Mouse (Mus musculus) lung, adult 18-20 months (tissue): ENCODE measurements around the gene Rxra.

Experiments
- DNase-seq, 2 experiments: peaks; one replicate each; pipeline ENCODE4 v3.0.0; 2022; ENCODE audit warnings: mixed read lengths in 2 of 2

Gene Rxra

DNA sequence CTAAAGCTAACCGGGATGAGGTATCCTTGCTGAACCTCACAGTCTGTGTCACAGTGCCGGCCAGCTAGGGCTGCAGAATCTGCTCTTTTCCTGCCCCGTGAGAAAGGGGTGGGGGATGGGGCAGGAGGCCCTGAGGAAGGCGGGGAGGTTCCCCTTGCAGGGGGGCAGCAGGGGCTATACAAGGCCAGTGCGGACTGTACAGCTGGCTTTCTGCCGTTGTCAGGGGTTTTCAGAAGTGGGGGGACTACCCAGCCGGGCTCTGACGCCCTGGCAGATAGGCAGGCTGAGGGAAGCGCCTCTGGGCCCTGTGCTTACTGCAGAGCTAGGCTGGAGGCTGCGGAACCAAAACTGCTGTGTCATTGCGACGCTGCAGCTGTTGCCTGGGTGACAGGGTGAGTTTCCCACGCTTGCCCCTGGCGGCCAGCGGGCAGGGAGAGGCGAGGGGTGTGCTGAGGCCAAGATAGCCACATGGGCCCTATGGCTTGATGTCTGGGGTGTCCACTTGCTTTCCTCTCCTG, 63.9 kb downstream of the Rxra start:
- peak; percentile 89 to 91 for DNase-seq

DNA sequence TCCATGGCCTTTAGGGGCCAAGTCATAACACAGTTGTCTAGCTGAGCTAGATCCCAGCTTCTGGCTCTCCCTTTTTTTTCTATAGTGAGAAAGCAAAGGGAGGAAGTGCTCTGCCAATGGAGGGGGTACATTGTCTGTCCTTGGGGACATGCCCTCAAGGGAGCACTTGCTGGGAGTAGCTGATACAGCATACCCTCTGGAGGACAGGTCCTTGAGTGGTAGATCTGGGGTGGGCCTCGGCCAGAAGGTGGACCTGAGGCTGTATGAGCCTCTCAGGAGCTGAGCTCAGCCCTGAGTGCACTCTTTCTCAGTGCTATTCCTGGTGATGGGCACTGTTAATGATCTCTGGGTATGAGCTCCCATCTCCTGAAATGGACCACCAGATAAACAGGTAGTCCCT, 66.9 kb downstream of the Rxra start:
- DNase-seq = no peak

DNA sequence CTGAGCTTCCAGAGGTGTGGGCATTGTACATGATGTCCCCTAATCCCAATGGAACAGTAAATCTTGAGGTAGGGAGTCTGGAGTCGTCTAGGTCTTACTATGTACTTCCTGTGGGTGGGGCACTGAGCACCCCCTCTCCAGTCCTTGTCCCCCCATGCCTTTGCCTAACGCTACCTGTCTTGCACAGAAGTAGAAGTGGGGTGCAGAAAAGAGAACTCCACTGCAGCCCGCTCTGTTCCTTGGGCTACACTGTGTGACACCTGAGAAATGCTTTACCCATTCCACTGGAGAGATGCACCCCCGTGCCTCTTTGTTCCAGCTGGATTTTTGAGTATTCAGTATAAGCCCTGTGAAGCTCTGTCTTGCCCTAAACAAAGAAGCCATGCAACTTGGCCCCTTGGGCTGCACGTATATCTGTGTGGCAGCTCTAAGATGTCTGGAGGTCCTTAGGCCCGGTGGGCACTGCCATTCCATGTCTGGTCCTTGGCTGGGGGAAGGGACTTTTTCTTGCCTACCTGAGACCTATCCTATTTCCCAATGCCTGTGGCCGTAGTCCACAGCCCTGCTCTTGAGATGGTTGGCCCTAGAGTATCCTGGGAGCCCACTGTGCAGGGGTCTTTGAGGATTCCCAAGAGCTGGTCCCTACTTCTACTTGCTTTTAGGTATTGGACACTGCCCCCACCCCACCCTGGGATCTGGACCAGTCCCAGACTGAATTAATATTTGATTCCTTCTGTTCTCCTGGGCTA, 67.8 kb downstream of the Rxra start:
- no peak for DNase-seq

DNA sequence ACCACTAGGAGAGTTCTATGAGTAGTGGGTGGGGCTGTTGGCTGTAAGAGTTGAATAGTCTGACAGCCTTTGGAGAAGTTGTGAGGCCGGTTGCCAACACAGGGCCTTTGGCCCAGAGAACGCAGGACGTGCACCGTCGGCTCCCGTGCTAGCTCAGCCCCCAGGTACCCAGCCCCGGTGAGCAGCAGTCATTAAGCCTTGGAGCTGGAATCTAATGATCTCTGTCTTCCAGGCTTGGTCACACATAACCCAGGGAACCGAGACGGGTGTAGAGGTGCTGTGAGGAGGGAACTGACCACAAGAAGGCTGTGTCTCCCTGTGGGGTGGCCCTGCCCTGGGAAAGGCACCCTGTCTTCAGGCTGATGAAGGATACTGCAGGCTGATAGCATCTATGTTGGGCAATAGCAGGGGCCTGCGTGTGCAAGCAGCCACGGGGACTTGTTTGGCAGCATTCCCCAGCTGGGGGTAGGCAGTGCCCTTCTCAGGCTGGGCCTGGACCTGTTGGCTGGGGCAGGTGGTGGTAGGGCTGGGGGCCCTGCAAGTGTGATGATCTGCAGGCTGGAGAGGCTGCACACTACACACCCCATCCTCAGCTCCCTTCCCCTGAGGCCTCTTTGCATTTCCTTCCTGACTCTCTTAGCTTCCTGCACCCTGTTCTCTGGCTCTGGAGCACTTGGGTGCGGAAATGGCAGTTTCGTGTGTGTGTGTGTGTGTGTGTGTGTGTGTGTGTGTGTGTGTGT, 68.5 kb downstream of the Rxra start:
- peak; percentile 70 to 79 for DNase-seq

- peak in 1 of 2 experiments; percentile 63 for DNase-seq
Measured at GRCm38 (mm10) chr2:27745673-27746620, 69.7 kb downstream of the Rxra start.

DNA sequence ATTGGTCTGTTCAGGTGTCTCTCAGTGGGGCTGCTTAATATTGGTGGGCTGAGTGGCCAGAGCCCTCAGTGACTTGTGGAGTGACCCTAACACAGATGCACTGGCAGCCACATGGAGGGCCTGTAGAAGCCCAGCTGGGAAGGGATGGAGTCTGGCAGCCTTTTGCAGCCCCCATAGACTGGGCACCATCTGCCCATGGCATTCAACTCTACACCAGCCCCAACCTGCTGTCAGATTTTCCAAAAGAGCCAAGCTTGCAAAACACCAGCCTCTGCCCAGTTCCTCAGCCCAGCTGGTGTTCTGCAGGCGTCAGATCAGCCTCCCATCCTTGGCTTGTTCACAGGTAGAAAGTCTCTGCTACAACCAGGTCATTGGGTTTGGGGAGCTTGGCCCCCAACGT, 70.6 kb downstream of the Rxra start:
- DNase-seq = no peak

- DNase-seq = no peak
Measured at GRCm38 (mm10) chr2:27748984-27749383, 72.7 kb downstream of the Rxra start.

DNA sequence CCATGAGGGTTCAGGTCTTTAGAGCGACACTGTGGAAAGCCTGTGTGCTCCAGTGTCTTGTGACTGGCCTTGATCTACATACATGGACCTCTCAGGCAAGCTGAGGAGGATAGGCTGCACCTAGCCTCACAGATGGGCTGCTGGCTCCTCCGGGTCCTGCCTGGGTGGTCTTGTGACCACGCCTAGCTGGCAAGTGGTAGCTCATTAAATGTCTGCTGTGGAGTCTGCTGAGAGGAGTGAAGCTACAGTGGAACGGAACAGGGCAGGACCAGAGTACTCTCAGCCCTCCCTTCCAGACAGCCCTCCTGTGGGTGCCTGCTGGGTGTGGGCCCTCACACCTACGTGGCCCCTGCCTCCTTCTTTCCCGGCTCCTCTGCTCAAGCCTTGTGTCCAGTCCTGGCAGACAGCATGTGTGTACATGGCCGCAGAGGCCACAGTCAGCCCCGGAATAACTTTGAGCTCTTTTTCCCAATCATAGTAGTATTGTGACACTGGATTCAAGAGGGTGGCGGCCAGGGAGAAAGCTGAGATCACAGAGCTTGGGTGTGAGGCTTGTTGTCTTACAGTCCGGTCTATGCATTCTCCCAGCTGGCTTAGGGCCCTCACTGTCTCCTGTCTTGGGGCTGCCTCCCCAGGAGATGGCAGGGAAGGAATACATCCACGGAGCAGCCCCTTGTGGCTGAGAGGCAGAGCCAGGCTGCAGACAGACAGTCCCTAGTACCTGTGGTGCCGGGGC, 74.3 kb downstream of the Rxra start:
- DNase-seq = no peak

DNA sequence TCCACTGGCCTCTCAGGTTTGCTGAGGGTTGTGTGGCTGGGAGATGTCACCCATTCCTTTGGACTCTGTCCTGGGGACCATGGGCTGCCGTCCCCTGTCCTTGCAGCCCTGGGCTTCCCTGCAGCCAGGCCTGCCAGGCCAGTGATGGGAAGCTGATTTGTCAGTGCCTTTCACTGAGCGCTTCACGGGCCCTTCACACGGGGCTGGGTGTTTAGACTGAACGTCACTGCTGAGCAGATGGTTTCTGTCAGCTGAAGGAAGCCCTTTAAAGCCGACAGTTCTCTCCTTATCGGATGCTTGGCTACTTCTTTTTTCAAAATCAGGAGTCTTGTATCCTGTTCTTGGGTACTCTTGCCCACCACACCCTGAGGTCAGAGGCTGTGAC, 74.9 kb downstream of the Rxra start:
- no peak for DNase-seq

DNA sequence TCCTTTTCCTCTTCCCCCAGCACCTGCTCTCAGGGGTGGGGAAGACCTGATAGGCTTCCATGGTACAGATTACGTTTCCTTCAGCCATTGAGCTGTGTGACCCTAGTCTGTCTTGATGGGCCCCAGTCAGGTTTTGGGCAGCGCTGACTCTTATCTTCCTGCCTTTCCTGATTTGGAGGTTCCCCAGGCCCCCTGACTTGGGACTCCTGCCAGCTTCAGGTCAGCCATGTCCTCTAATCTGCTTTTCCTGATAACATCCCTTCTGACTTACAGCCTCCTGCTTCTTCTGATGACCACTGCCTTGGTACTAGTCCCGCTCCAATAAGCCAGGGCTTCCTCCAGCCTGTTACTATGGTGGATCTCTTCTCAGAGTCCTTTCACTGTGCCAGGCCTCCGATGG, 75.6 kb downstream of the Rxra start:
- DNase-seq = no peak

DNA sequence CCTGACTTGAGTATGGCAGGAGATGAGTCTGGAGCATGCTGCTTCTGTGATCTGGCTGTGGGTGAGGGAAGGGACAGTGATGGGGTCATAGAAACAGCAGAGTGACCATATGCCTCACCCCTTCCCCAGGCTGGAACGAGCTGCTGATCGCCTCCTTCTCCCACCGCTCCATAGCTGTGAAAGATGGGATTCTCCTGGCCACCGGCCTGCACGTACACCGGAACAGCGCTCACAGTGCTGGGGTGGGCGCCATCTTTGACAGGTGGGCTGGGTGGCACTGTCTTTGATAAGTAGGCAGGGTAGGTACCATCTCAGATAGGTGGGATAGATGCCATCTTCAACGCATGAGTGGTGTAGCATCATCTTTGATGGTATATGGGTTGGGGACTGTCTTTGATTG, 77.9 kb downstream of the Rxra start:
- no peak for DNase-seq

- DNase-seq = peak; percentile 59 to 62
Measured at GRCm38 (mm10) chr2:27755986-27756641, 79.9 kb downstream of the Rxra start.

GRCm38 (mm10) chr2:27758414-27759301, 82.4 kb downstream of the Rxra start:
- peak; percentile 92 to 95 for DNase-seq

GRCm38 (mm10) chr2:27759431-27759830, 83.2 kb downstream of the Rxra start:
- DNase-seq = no peak

- no peak for DNase-seq
Measured at GRCm38 (mm10) chr2:27761260-27761995, 85.2 kb downstream of the Rxra start.

DNA sequence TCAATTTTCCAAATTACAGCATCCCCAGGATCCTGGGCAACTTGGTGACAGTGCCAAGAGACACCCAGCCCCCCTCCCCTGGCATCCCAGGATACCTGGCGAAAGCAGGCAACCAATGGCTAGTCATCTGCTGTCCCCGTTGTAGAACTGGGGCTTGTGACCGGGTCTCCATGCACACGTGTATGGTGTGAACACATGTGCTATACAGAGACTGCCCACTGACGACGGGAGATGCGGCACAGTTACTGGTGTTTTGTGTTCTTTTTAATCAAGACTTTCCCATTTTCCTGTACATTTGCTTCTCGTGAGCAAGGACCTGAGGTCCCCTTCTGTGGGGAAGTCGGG, 85.7 kb downstream of the Rxra start:
- no peak for DNase-seq

DNA sequence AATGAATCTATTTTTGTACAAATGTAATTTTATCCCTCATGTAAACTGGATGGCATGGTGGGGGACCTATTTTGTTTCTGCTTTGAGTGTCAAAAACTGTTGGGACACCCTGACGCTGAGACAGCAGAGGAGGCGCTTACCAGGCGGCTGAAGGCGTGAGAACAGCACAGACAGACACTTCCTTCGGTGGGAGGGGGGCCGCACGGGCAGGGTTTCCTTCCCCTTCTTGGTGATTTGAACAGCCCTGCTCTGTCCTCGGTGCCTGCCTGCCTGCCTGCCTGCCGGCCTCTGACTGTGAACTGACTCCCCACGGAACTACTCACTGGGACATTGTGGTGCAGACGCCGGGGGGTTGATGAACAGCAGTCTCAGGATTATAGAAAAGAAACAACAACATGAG, 86.3 kb downstream of the Rxra start:
- peak in 1 of 2 experiments; percentile 42 for DNase-seq

DNA sequence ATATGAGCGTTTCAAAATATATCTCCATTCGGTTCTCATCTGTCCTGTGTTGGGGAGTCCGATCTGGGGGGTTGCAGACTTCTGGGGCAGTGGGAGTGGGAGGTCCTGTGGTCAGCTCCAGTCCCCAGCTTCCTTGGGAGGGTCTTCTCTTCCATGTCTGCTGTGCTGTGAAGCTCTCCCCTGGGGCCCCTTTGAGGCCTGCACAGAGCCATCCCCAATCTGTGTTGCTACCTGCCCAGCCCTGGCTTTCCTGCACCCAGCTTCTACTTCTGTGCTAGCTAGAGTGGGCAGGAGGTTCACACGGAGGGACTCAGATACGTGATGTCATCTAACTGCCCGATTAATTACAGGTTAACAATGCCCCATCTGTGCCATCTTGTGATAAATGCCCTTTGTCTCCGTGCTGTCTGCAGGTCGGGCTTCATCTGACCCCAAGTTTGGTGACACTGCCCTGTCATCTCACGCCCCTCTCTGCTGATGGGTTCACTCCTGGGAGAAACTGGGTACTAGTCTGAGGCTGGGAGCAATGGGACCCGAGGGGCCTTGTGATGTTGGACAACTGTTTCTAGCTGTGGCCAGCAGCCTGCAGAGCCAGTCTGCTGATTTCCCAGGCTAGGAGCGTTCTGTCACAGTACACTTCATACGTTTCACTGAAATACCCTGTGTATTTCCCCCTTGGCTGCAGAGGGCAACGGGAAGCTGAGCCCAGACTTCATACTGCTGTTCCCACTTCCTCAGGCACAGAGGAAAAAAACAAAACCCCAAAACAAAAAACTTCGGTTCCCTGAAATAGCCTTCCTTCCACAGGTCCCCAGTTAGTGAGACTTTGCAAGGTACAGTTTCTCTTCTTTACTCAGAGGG, 86.9 kb downstream of the Rxra start:
- no peak for DNase-seq
